Mouse (Mus musculus): ENCODE measurements around the gene Kcne2. TPM values are rescaled to one million over a fixed set of nuclear protein-coding genes. Genes with fewer than 3 reads are reported as not detected.

The Kcne2 gene
- total RNA-seq, 2 experiments from 2014 or later = 0.52 to 7.6 TPM

Other genes with a start within 250 kb of the Kcne2 start
- gene Mrps6, start 234.1 kb upstream of the Kcne2 start, total RNA-seq (2021) = 10 to 100 TPM; 46.2 to 62.5 TPM
- gene Gm49711, start 234.1 kb upstream of the Kcne2 start, total RNA-seq (2021) = not detected
- 10 to 100 TPM; 15.1 to 17.6 TPM for gene Slc5a3, start 234.1 kb upstream of the Kcne2 start, total RNA-seq (2021)
- gene Smim11, start 8.9 kb downstream of the Kcne2 start, total RNA-seq (2021) = 10 to 100 TPM; 12.9 to 17.9 TPM
- gene Fam243, start 29.1 kb downstream of the Kcne2 start, total RNA-seq (2021) = not detected
- not detected for gene Kcne1, start 67.1 kb downstream of the Kcne2 start, total RNA-seq (2021)
- gene Rcan1, start 178.5 kb downstream of the Kcne2 start, total RNA-seq (2021) = 10 to 100 TPM; 39.5 to 40.3 TPM
- 10 to 100 TPM in 1 of 2 experiments, 1 to 10 TPM in 1; 2.1 to 15.4 TPM for gene Clic6, start 193.3 kb downstream of the Kcne2 start, total RNA-seq (2021)

Data from layer of hippocampus, postnatal 14 days (tissue).